Mouse (Mus musculus) spleen, adult 2 months (tissue): ENCODE results near the gene Prcd. TPM values are rescaled to one million over a fixed set of nuclear protein-coding genes. Genes with fewer than 3 reads are reported as not detected.
A peak's percentile ranks its signal among the peaks of the same experiment; 100 is the strongest.

Source experiments
- DNase-seq, 2 experiments: peaks; one replicate each; pipeline versions ENCODE4 v3.0.0 to v3.0.0-alpha.2; 2012 to 2021; ENCODE audit warnings: low spot score in 2 of 2, low read depth in 1 of 2
- H3K27ac ChIP-seq: fragments of 200-500 bp; 2 replicates; pipeline ENCODE4 v1.5.1; 2012; ENCODE audit warnings: low read length, inconsistent platforms; ENCODE audit not compliant: insufficient read depth
- H3K27me3 ChIP-seq: fragments of 200-500 bp; 2 replicates; pipeline ENCODE4 v1.6.1; 2012; ENCODE audit warnings: mild to moderate bottlenecking, moderate library complexity, low read length, inconsistent platforms; ENCODE audit not compliant: control insufficient read depth, insufficient read depth
- H3K36me3 ChIP-seq: fragments of 200-500 bp; 2 replicates; pipeline ENCODE4 v1.6.1; 2012; ENCODE audit warnings: mild to moderate bottlenecking, low read length, inconsistent platforms; ENCODE audit not compliant: control insufficient read depth, insufficient read depth
- H3K4me1 ChIP-seq: fragments of 200-500 bp; 2 replicates; pipeline ENCODE4 v1.6.1; 2011; ENCODE audit warnings: inconsistent platforms; ENCODE audit not compliant: control insufficient read depth, insufficient read depth, insufficient read length
- H3K4me3 ChIP-seq: fragments of 200-500 bp; 2 replicates; pipeline ENCODE4 v1.5.1; 2011; ENCODE audit warnings: mild to moderate bottlenecking, inconsistent platforms; ENCODE audit not compliant: insufficient read depth, insufficient read length; ENCODE audit errors: extremely low read depth
- CTCF ChIP-seq: fragments of 200-500 bp; IDR thresholded peaks from 2 replicates; pipeline ENCODE4 v1.5.1; 2011; ENCODE audit warnings: mild to moderate bottlenecking, inconsistent platforms; ENCODE audit not compliant: insufficient read depth, insufficient read length, insufficient replicate concordance; ENCODE audit errors: extremely low read depth
- POLR2A ChIP-seq: fragments of 200-500 bp; IDR thresholded peaks from 2 replicates; pipeline ENCODE4 v1.6.1; 2011; ENCODE audit warnings: low read depth, low read length, inconsistent platforms
- WGBS: fragments of 180-500 bp; shearing (Covaris S2); methylation state at CpG from one replicate; pipeline ENCODE4 v1.1.7; 2018; 5-methylcytosine and 5-hydroxymethylcytosine counted together
- polyA plus RNA-seq: library from polyadenylated mRNA; depleted of rRNA; stranded (reverse); fragments of >200 nt; gene quantifications from 2 replicates; pipeline ENCODE4 v1.2.3, GENCODE M21; 2012

Prcd gene
- polyA plus RNA-seq, 1 experiment: 0.72 TPM

GRCm38 (mm10) chr11:116693899-116694249 is 40.5 kb downstream of the Prcd start:
- H3K4me3 ChIP-seq: no peak overlapping the region; the same call in 1 of the 2 replicates
- H3K27me3 ChIP-seq: peaks cover 8% of the 10 kb centered on the region
- DNase-seq: no peak
- no peak for TF ChIP-seq CTCF
- no peak for TF ChIP-seq POLR2A
- H3K36me3 ChIP-seq: no peaks in the 10 kb centered on the region
- no peak overlapping the region for H3K27ac ChIP-seq
- 73% methylated on average over 4 of the region's 4 CpGs for WGBS
- H3K4me1 ChIP-seq: no peaks in the 10 kb centered on the region; the same call in 1 of the 2 replicates

GRCm38 (mm10) chr11:116694250-116695193 is 41.2 kb downstream of the Prcd start:
- no peaks in the 10 kb centered on the region for H3K36me3 ChIP-seq
- H3K27me3 ChIP-seq: peaks cover 8% of the 10 kb centered on the region
- WGBS: 7% methylated on average over 73 of the region's 73 CpGs
- TF ChIP-seq CTCF: no peak
- no peak for TF ChIP-seq POLR2A
- peak overlapping the region; percentile 40; the same call in 1 of the 2 replicates for H3K4me3 ChIP-seq
- DNase-seq: no peak
- H3K27ac ChIP-seq: no peak overlapping the region
- no peaks in the 10 kb centered on the region; the same call in 1 of the 2 replicates for H3K4me1 ChIP-seq

GRCm38 (mm10) chr11:116695194-116695880 is 42.0 kb downstream of the Prcd start:
- Histone ChIP-seq H3K36me3 (no peaks in the 10 kb centered on the region), H3K27me3 (peaks cover 8% of the 10 kb centered on the region), H3K4me1 (no peaks in the 10 kb centered on the region; the same call in 1 of the 2 replicates), H3K4me3 (no peak overlapping the region), H3K27ac (no peak overlapping the region)
- DNase-seq: no peak
- TF ChIP-seq POLR2A: no peak
- TF ChIP-seq CTCF: no peak
- 53% methylated on average over 23 of the region's 23 CpGs for WGBS

- 86% methylated on average over 4 of the region's 4 CpGs for WGBS
- Histone ChIP-seq H3K4me1 (no peaks in the 10 kb centered on the region; the same call in 1 of the 2 replicates), H3K4me3 (no peak overlapping the region), H3K27ac (no peak overlapping the region), H3K27me3 (peaks cover 8% of the 10 kb centered on the region), H3K36me3 (no peaks in the 10 kb centered on the region)
- no peak for DNase-seq
- TF ChIP-seq POLR2A: no peak
- no peak for TF ChIP-seq CTCF
Observed at GRCm38 (mm10) chr11:116696426-116696825, 43.1 kb downstream of the Prcd start.

- TF ChIP-seq CTCF (no peak), POLR2A (no peak)
- DNase-seq: no peak
- peaks cover 8% of the 10 kb centered on the region for H3K27me3 ChIP-seq
- H3K36me3 ChIP-seq: no peaks in the 10 kb centered on the region
- 76% methylated on average over 9 of the region's 9 CpGs for WGBS
- no peak overlapping the region for H3K4me3 ChIP-seq
- H3K27ac ChIP-seq: no peak overlapping the region
- H3K4me1 ChIP-seq: no peaks in the 10 kb centered on the region; the same call in 1 of the 2 replicates
Observed at GRCm38 (mm10) chr11:116697521-116697920, 44.2 kb downstream of the Prcd start.

GRCm38 (mm10) chr11:116701377-116701841 is 48.1 kb downstream of the Prcd start:
- Histone ChIP-seq H3K27ac (no peak overlapping the region), H3K4me3 (no peak overlapping the region), H3K36me3 (no peaks in the 10 kb centered on the region), H3K27me3 (no peaks in the 10 kb centered on the region), H3K4me1 (no peaks in the 10 kb centered on the region)
- 54% methylated on average over 5 of the region's 5 CpGs for WGBS
- no peak for TF ChIP-seq CTCF
- TF ChIP-seq POLR2A: no peak
- no peak for DNase-seq
